Mouse (Mus musculus): Measurements from ENCODE around the gene Zmiz2.
"Not testable (repeated sequence)": the region's sequence is repeated elsewhere in the genome, so short reads cannot be mapped to it uniquely, and the experiment has no call there.

Gene Zmiz2

DNA sequence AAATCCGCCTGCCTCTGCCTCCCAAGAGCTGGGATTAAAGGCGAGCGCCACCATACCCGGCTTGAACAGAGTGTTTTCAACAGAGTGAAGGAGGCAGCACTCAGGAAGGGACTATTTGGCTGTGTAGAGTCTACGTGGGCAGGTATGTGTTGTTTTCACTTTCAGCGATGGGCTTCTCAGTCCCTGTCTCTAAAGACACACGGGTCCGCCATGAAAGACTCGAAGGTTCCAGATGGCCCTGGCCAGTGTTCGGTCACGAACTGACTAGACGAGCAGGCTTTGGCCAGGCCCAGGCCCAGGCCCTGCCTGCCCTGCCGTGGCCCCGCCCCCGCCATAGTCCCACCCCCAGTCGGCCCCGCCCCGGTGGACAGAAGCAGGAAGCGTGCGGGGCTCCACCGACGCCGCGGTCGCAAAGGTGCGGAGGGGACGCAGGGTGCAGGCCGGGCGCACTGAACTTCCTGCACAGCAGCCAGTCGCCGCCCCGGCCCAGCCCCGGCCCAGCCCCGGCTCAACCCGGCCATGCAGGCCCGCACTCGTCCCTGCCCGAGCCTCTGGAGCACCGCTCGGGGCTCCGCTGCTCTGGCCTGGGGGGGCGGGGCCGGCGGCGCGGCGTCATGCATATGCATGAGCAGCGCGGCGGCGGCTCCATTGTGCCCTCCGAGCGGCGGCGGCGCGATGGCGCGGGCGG lies at the start of gene Zmiz2:
TSS of gene Zmiz2 (plus strand) at position 349 of the 688 bp plus-strand sequence.
- in situ Hi-C loops (cut with MseI, MboI) = no loop called here

DNA sequence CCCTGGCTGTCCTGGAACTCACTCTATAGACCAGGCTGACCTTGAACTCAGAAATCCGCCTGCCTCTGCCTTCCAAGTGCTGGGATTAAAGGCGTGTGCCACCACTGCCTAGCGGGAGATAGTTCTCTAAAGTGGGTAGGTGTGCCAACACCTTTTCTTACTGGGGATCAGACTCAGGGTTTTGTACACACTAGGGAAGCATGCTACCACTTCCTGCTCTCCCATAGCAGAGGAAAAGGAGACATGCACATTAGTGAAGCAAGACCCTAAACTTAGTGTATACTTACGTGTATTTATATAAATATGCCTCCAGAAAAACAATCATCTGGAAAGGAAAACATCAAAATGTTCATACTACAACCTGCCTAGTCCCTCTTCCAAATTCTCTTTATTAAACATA lies 42.9 kb upstream of the Zmiz2 start:
- in situ Hi-C loops (cut with MseI, MboI) = no loop called here

DNA sequence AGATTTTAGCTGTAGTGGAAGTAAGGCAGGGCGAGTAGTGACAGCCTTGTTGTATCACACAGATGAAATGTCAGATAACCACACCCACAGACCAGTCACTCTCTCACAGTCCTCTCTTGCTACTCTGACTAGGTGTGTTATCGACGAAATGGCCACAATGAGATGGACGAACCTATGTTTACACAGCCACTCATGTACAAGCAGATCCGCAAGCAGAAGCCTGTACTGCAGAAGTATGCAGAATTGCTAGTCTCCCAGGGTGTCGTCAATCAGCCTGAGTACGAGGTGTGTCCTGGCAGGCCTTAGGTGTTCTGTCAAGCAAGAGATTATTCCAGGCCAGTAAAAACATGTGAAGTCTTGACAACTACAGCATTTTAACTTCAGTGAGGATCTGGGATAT lies 41.9 kb upstream of the Zmiz2 start:
- in situ Hi-C loops (cut with MseI, MboI) = no loop called here

DNA sequence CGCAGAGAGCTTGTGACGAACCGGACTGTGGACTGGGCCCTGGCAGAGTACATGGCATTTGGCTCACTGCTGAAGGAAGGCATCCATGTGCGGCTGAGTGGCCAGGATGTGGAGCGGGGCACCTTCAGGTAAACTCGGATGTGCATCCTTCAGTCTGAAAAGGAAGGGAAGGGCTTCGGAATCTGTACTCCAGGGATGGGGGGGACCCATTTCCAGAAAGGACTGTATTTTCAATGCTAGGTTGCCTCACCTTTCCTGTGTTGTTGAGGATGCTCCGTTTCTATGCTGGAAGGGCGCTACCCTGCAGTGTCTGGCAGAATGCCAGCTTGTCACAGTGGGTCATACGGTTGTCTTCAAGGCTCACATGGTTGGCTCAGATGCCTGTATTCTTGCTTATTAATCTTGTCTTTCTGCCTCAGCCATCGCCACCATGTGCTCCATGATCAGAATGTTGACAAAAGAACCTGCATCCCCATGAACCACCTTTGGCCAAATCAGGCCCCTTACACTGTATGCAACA lies 40.1 kb upstream of the Zmiz2 start:
- in situ Hi-C loops (cut with MseI, MboI) = no loop called here

DNA sequence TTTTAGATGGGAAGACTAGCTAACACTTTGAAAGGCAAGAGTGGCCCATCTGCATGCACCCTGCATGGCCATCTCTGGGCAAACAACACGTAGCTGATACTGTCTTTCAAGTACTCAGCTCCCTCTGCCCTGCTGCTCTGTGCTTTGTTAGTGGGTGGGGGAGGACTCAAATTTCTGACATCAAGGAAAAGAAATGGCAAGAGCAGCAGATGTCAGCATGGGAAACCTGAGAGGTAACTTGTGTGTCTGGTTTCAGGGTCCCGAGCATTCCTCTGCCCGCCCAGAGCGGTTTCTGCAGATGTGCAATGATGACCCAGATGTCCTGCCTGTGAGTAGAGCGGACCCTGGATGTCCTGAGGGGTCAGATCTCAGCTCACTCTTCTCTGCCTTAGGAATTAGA lies 39.3 kb upstream of the Zmiz2 start:
- in situ Hi-C loops (cut with MseI, MboI) = no loop called here

DNA sequence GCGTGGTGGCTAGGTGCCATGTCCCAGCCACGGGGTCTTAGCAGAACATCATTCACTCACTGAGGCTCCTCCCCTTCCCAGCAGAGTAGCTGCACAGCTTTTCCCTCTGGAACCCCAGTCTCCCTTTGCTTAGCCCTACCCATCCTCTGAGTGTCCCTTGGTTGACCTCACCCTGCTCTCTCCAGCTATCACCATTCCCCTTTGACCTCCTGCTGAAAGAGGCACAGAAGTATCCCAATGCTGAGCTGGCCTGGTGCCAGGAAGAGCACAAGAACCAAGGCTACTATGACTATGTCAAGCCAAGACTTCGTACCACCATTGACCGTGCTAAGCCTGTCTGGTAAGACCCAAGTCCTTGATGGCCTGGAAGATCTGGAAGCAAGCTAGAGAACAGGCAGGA lies 33.8 kb upstream of the Zmiz2 start:
- in situ Hi-C loops (cut with MseI, MboI) = no loop called here

DNA sequence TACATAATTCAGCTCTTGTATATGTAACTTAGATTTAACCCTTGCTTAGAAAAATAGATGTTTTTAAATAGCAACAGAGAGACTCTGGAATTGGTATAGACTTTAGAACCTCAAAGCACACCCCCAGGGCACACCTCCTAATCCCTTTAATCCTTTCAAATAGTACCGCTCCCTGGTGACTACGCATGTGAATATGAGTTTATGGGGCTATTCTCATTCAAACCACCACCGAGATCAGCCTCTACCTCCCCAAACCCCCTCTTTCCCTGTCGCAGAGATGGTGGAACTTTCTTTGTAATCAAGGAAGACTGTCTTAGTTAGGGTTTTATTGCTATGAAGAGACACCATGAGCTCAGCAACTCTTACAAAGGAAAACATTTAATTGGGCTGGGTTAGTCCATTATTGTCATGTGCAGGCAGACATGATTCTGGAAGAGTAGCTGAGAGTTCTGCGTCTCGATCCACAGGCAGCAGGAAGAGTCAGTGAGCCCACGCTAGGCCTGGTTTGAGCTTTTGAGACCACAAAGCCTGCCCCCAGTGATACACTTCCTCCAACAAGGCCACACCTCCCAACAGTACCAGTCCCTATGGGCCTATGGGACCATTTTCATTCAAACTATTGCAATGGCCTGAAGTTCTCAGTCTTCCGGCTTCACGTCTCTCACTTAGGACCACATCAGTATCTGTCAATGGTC lies 24.1 kb upstream of the Zmiz2 start:
- in situ Hi-C loops (cut with MseI, MboI) = no loop called here

DNA sequence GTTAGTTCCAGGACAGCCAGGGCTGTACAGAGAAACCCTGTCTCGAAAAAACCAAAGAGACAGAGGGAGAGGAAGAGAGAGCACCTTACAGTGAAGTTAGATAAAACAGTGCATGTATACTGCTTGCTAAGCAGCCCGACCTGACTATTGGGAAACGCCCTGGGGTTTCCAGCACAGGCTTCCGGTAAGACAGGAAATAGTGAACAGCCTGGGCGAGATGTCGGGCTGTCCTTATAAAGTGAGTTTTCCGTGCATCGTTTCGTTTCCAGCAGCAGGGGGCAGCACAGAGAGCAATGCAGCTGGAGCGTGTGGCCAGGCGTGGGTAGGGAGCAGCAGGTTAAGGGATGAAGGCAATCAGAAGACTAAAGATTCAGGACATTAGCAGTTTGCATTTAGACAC lies 23.0 kb upstream of the Zmiz2 start:
- in situ Hi-C loops (cut with MseI, MboI) = no loop called here

DNA sequence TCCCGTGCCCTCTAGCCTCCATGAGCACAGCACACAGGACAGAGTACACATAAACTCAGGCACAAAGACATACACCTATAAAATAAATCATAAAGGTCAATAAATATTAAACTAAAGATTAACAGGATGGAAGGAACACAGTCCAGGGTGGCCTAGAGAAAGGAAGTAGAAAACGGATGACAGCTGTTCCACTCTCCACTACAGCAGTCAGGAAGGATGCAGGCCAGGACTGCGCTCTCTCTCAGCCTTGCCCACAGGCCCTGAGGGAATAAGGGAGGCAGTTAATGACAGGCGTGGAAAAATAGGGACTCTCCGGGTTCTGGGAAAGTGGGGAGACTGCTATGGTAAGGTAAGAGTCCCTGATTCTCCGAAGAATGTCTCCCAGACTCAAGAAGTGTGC lies 22.4 kb upstream of the Zmiz2 start:
- in situ Hi-C loops (cut with MseI, MboI) = no loop called here

DNA sequence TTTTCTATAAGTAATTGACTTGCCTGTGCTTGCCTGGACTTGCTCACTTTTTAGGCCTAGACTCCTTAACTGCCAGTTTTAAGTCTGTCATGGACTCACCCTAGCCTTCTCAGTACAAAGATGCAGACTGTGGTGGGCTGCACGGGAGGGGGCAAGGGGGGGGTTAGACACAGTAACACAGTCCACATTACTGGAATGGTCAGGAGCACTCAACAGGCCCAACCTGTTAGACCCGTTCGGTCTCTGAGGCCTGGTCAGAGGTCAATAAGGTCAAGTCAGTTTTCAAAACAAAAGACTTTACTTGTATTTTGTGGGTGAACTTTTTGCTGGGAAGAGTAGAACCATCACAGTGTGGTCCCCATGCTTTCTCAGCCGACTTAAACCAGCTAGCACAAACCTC lies 21.7 kb upstream of the Zmiz2 start:
- in situ Hi-C loops (cut with MseI, MboI) = no loop called here

DNA sequence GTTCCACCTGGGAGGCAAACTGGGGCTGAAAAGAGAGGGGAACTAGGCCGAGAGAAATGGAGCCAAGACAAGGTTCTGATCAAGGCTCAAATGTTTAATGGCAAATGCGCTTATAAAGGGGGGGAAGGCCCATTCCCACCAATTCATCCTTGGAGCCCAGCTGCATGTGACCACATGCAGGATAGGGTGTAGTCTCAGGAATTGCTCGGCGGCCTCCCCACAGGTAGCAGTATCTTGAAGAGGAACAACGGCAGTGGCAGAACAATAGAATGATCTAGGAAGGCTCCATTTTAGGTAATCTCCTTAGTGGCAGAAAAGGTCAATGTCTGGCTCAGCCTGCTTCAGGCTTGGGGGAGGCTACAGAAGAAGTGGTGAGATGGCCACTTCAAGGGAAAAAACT lies 20.9 kb upstream of the Zmiz2 start:
- in situ Hi-C loops (cut with MseI, MboI) = not testable (repeated sequence)

DNA sequence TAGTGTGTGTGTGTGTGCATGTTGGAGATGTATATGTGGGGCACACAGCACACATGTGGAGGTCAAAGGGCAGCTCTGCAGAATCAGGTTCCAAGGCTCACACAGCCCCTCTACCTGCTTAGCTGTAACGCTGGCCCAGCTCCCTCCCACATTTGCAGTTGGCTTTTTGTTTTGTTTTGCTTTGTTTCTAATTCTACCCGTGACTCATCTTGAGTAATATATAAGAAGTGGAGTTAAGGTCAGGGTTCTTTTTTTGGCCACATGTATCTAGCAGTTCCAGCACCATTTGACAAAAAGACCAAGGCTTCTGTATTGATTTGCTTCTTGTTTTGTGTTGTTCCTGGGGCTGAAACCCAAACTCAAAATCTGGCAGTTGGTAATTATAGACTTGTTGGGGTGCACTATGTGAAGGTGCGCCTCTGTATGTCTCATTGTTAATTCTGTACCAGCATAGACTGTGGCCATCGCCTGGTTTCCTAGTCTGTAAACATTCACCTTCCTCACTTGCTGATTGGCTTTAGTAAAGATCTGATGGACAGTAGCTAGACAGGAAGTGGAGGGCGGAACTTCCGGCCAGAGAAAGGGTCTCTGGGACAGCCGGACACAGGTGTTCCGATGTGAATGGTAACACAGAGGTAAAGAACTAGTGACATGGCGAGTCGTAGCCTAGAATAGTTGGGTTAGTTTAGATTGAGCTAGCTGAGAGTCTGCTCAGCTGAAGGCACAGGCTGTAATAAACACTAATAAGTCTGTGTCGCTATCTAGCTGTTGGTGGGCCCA lies 17.3 kb upstream of the Zmiz2 start:
- in situ Hi-C loops (cut with MseI, MboI) = no loop called here

DNA sequence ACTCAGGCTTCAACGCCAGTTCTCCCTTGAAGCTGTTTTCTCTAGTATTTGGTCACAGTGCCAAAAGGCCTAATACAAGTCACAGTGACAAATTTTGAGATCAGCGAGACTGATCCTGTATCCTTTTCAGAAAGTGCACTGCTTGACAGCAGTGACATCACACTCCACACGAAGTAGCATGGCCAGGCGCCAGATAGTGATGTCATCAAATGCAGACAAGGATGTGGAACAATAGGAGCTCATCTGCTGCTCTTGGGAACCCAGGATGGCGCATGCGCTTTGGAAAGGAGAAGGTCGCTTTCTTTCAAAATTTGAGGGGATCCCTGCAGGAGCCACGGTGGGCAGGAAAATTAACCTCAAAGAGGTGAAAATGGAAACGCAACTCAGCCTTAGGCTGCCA lies 16.1 kb upstream of the Zmiz2 start:
- in situ Hi-C loops (cut with MseI, MboI) = no loop called here

DNA sequence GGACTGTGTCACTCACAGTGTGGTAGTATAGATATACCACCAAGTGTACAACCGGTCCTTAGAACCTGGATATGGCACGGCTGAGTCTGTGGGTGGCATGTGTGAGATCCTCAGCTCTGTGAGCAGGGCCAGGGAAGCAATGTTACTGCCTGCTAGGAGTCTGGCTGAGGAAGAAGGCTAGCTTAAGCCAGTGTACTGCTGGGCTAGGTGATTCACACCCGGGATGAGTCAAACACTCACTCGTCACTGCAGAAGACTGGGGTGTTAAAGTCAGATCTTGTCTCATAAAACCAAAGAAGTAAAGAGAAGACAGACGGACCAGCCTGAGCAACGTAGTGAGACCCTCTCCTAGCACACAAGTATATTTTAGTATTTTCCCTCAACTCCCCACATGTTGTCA lies 8.0 kb upstream of the Zmiz2 start:
- in situ Hi-C loops (cut with MseI, MboI) = no loop called here

DNA sequence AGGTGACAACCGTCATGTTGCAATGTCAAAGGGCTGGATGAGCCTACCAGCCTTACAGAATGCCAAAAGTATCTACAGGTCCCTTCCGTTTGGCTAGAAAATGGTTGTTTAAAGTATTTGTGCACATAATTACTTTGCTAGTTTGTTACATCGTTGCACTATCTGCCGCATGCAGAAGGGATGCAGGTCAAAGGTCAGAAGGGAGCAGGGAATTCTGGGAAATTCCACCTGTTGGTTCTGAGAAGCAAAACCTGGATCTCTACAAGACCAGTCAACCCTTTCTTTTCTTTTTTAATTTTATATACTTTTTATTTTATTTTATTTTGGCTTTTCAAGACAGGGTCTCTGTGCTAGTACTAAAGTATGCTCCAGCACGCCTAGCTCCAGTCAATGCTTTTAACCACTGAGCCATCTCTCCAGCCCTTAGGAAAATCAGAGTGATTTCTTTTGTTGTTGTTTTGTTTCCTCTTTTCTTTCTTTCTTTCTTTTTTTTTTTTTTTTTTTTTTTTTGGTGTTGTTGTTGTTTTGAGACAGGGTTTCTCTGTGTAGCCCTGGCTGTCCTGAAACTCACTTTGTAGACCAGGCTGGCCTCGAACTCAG lies 648 bp upstream of the Zmiz2 start:
- in situ Hi-C loops (cut with MseI, MboI) = no loop called here

DNA sequence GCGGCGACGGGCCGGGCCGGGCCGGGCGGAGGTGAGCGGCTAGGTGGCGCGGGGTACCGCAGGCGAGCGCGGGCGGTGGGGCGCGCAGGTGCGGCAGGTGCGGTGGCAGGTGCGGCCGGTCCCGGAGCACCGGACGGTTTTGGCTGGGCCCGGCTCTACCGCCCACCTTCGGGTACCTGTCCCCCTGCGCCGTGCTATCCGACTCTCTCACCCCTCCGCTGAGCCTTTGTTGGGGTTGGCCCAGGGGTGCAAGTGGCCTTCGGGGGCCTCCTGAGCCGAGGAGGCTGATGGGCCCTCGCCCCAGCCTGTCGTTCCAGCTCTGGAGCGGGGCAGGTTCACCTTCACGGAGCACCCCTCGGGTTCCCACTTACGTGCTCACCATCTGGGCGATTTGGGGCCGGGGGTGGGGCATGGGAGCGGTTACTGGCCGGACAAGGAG lies 628 bp downstream of the Zmiz2 start:
- in situ Hi-C loops (cut with MseI, MboI) = no loop called here

DNA sequence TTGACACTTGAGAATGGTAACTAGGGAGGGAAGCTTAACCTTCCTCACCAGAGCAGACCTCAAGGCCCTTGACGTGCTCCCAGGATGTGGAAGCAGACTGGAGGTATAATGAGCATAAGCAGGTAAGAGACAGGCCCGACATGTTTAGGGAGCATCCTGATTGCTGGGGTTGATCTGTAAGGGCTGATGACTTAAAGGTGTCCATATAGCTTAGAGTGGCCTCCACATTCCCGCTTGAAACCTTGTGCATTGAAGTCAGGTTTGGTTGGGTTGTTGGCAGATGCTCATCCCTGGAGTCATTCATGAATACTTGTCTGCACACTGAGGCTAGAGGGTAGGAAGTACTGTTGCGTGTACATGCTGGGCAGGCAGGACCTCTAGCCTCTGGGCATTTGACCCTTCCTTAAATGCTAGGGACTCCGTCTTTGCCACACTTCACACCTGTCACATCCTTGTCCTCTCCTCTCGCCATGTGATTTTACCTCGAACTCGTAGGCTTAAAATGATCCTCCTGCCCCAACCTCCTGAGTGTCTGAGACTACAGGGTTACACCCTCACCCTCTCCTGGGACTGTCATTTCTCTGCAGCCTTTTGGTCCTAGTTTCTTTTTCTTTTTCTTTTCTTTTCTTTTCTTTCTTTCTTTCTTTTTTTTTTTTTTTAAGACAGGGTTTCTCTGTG lies 1.6 kb downstream of the Zmiz2 start:
- in situ Hi-C loops (cut with MseI, MboI) = no loop called here

DNA sequence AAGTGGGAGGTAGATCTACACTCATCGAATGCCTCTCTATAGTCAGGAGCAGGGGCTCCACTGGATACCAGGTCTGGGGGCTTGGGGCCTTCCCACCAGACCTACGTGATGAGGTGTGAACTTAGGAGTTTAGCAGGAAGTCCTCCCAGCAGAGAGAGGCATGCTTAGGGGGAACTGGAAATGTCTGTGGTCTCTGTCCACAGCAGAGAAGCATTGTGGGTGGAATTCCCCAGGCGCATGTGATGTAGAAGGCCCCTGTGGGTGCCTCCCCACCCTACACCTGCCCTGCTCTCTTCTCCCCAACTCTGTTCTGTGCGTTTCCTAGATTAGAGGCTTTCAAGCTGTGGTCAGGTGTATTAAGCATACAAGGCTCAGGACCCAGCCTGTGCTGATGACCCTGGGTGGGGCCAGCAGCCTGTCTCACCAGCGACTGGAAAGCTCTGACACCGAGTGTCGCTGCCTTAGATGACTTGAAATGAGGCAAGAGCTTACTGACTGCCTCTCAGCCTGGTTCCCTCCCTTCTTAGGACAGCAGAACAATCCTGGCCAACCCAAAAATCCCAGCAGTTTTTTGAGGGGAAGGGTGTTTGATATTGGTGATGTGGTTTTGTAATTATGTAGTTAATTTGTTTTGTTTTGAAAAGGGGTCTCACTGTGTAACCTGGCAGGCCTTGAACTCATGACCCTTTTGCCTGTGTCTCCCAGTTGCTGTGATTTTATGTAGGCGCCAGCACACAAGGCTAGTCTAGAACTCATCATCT lies 2.8 kb downstream of the Zmiz2 start:
- in situ Hi-C loops (cut with MseI, MboI) = no loop called here

DNA sequence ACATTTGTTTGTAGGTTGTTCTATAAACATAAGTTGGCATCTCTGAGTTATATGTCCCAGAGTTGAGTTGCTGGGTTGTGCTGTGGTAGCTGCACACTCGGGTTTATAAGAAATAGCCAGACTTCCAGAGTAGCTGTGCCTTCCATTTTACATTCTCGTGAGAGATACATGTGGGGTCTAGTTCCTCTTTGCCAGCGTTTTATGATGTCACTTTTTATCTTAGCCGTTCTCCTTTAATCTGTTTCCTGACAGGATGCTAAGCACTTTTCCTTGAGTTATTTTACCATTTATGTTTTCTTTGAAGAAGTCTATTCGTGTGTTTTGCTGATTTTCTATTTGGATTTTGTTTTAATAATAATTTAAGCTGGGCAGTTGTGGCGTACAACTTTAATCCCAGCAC lies 4.0 kb downstream of the Zmiz2 start:
- in situ Hi-C loops (cut with MseI, MboI) = no loop called here

DNA sequence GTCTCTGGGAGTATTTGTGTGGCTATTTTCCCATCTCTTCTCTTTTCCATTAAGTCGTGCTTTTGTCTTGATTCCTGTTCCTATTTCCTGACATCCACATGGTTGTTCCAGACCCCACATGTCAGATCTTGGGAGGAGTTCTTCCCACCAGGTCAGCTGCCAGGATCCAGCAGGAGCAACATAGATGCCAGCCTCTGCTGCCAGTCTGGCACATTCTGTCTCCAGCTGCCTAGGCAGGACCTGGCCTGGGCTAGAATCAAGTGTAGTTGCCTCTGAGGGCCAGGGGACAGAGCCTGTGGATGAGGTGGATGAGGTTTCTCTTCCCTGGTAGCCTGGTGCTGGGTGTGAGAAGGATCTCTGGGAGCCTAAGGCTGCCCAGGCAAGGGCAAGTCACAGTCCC lies 5.0 kb downstream of the Zmiz2 start:
- in situ Hi-C loops (cut with MseI, MboI) = no loop called here

DNA sequence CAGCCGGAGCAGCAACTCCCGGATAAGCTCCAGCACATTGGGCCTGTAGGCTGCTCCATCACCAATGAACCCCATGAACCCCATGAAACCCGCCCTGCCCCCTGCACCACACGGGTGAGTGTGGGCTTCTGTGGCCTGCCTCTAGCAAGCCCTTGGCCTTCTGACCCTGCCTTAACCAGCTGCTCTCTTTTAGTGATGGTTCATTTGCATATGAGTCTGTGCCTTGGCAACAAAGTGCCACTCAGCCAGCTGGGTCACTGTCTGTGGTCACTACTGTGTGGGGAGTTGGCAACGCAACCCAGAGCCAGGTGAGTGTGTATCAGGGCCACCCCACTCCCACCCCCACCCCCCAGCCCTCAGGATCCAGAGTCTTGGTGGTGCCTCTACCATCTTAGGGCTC lies 6.7 kb downstream of the Zmiz2 start:
- in situ Hi-C loops (cut with MseI, MboI) = no loop called here
